Mouse (Mus musculus): ENCODE results near the gene Ocel1. TPM values are rescaled to one million over a fixed set of nuclear protein-coding genes. Genes with fewer than 3 reads are reported as not detected.

The Ocel1 gene
- polyA plus RNA-seq, 1 experiment from 2014 or later, result 8.1 TPM

DNA sequence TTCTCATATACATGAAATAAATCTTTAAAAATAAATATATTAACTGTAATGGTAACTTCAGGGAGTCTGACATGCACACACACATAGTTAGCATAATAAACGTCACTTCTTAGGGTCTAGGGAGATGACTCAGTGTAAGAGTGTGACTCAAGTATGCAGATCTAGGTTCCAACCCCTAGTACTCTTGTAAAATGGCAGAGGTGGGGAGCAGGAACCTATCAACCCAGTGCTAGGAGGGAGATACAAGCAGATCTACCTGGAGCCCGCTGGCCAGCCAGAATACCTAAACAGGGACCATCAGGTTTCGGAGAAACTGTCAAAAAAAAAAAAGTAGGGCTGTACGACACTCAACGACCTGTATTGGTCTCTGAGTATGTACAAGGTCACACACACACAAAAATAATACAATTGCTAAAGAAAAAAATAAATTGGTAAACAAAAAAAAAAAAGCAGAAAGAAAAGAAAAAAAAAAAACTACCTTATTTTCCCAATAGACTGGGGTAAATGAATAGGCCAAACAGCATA lies 325 bp upstream of the Ocel1 start:
- Histone ChIP-seq H3K4me3 (replicated peaks; ENCODE audit: low read depth, low read length) (peak overlapping the region; percentile 57), H3K27ac (peak overlapping the region; percentile 85; the same call in 1 of the 2 replicates), H3K4me2 (ENCODE audit: low read length) (peak overlapping the region; percentile 44), H3K27me3 (ENCODE audit: insufficient read depth, low read length) (no peaks in the 10 kb centered on the region), H3K36me3 (ENCODE audit: insufficient read depth, low read length) (peaks cover 33% of the 10 kb centered on the region), H3K4me1 (replicated peaks; ENCODE audit: insufficient read depth, low read length) (peaks cover 22% of the 10 kb centered on the region), H3K9me3 (replicated peaks; ENCODE audit: low read length) (no peaks in the 10 kb centered on the region), H3K9ac (ENCODE audit: low read depth, low read length) (peak overlapping the region; percentile 49)
- no peak for DNase-seq (ENCODE audit: low spot score)
- no peak for ATAC-seq (replicated peaks; ENCODE audit: low FRiP score, low read depth)
- TF ChIP-seq CTCF (IDR thresholded peaks at IDR 0.05; ENCODE audit: low read depth), result no peak
- whole genome bisulfite sequencing, result 17% methylated on average over 5 of the region's 5 CpGs

DNA sequence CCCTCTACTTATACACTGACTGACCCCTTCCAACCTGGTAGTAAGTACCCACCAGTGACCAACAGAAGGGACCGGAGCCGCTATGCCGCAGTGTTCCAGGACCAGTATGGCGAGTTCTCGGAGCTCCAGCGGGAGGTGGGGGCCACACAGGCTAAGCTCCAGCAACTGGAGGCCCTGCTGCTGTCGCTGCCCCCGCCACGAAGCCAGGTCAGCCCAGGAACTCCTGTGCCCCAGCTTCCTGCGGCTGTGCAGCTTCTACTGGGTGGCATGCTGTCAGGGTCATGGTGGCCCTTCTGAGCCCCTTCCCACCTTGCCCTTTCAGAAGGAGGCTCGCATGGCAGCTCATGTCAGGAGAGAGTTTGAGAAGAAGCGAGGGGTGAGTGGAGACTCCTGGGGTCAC lies 1.3 kb downstream of the Ocel1 start:
- H3K4me1 ChIP-seq (replicated peaks; ENCODE audit: insufficient read depth, low read length), result peaks cover 36% of the 10 kb centered on the region
- no peaks in the 10 kb centered on the region for H3K27me3 ChIP-seq (ENCODE audit: insufficient read depth, low read length)
- no peak overlapping the region for H3K4me2 ChIP-seq (ENCODE audit: low read length)
- H3K4me3 ChIP-seq (replicated peaks; ENCODE audit: low read depth, low read length), result no peak overlapping the region
- peaks cover 38% of the 10 kb centered on the region for H3K36me3 ChIP-seq (ENCODE audit: insufficient read depth, low read length)
- ATAC-seq (replicated peaks; ENCODE audit: low FRiP score, low read depth) (no peak), DNase-seq (ENCODE audit: low spot score) (no peak)
- H3K9me3 ChIP-seq (replicated peaks; ENCODE audit: low read length), result no peaks in the 10 kb centered on the region
- 88% methylated on average over 12 of the region's 12 CpGs for WGBS
- 0 out of 2 replicates have a peak overlapping the region, but pooled peaks have one; percentile 8 for H3K27ac ChIP-seq
- no peak overlapping the region for H3K9ac ChIP-seq (ENCODE audit: low read depth, low read length)
- no peak for TF ChIP-seq CTCF (IDR thresholded peaks at IDR 0.05; ENCODE audit: low read depth)

DNA sequence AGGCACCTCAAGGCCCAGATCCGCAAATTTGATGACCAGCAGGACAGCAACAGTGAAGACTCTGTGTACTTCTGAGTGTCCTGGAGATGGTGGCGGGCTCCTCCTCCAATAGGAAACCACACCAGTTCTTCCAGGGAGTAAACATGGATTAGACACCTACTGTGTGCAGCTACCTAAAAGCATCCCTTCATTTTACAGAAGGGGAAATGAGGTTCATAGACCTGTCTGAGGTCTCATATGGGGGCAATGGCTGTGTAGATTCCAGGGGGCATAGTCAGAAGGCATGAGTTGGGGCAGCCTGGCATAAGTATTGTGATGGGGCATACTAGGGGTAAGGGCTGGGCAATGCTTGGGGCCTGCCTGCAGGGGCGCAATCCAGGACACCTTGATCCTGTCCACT lies 1.9 kb downstream of the Ocel1 start:
- no peaks in the 10 kb centered on the region for H3K9me3 ChIP-seq (replicated peaks; ENCODE audit: low read length)
- H3K36me3 ChIP-seq (ENCODE audit: insufficient read depth, low read length), result peaks cover 44% of the 10 kb centered on the region
- ATAC-seq (replicated peaks; ENCODE audit: low FRiP score, low read depth) (no peak), DNase-seq (ENCODE audit: low spot score) (no peak)
- 0 out of 2 replicates have a peak, but pooled peaks have one; percentile 3 for TF ChIP-seq CTCF (IDR thresholded peaks at IDR 0.05; ENCODE audit: low read depth)
- no peak overlapping the region for H3K9ac ChIP-seq (ENCODE audit: low read depth, low read length)
- no peak overlapping the region for H3K4me3 ChIP-seq (replicated peaks; ENCODE audit: low read depth, low read length)
- WGBS, result 90% methylated on average over 3 of the region's 3 CpGs
- no peak overlapping the region for H3K4me2 ChIP-seq (ENCODE audit: low read length)
- no peaks in the 10 kb centered on the region for H3K27me3 ChIP-seq (ENCODE audit: insufficient read depth, low read length)
- peaks cover 35% of the 10 kb centered on the region for H3K4me1 ChIP-seq (replicated peaks; ENCODE audit: insufficient read depth, low read length)
- H3K27ac ChIP-seq, result no peak overlapping the region

DNA sequence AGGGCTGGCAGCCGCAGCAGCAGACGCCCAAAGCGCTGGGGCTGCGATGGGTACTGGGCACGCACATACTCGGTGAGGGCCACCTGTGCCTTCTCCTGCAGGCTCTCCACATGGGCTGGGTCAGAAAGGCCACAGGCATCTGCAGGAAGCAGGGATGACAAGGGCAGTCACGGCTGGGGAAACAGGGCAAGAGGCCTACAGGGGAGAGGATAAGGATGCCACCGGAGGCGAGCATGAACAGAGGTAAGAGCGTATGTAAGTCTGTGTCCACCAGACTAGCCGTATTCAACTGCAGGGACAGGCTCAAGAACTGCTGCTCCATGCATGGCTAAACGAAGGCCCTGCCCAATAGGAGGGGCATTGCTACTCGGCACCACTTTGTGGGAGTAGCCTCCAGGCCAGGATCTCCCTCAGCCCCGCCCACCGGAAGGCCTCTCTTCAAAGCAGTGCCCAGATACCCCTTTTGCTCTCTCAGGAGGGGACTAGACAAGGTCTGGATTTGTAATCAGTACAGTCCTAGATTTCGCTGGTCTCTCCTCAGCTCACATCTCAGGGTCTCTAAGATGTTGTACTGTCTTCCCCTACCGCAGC lies 3.6 kb downstream of the Ocel1 start:
- ATAC-seq (replicated peaks; ENCODE audit: low FRiP score, low read depth), result no peak
- no peaks in the 10 kb centered on the region for H3K9me3 ChIP-seq (replicated peaks; ENCODE audit: low read length)
- 62% methylated on average over 17 of the region's 17 CpGs for WGBS
- no peak overlapping the region for H3K9ac ChIP-seq (ENCODE audit: low read depth, low read length)
- no peak overlapping the region for H3K4me3 ChIP-seq (replicated peaks; ENCODE audit: low read depth, low read length)
- H3K27ac ChIP-seq, result no peak overlapping the region
- no peak overlapping the region for H3K4me2 ChIP-seq (ENCODE audit: low read length)
- peaks cover 40% of the 10 kb centered on the region for H3K36me3 ChIP-seq (ENCODE audit: insufficient read depth, low read length)
- no peak for TF ChIP-seq CTCF (IDR thresholded peaks at IDR 0.05; ENCODE audit: low read depth)
- no peaks in the 10 kb centered on the region for H3K27me3 ChIP-seq (ENCODE audit: insufficient read depth, low read length)
- DNase-seq (ENCODE audit: low spot score), result peak; percentile 71
- H3K4me1 ChIP-seq (replicated peaks; ENCODE audit: insufficient read depth, low read length), result peaks cover 50% of the 10 kb centered on the region

DNA sequence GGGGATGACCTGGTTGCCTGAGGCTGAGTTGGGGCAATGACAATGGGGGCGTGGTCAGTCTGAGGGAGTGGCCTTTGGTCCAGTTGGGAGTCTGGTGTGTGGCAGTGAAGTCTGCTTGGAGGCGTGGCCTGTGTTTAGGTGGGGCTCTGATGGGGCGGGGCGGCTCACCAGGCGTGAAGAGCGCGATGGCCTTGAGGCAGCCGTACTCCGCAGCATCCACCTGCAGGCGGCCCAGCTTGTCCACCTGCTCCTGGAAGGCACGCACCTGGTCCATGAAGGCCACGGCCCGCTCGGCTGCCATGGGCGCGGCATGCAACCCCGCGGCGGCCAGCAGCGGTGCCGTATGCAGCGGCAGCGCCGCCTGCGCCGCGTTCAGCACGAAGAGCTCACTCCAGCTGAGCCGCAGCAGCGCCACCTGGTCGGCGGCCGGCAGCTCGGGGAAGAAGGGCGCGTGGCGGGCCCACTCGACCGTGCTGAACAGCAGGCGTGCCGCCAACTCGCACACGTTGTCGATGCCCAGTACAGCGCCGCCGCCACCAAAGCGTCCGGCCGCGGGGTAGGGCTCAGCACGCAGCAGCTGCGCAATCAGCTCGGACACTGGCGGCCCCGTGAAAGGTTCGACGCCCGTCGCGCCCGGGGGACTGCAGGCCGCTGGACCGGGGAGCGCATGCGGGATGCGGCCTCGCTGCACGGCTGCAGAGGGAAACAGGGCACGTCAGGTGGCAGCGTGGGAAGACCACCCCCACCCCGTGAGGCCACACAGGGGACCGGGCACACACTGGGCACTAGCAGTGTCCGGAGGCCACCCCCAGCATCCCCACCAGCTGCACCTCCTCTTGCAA lies 4.7 kb downstream of the Ocel1 start:
- peak; percentile 29 for ATAC-seq (replicated peaks; ENCODE audit: low FRiP score, low read depth)
- Histone ChIP-seq H3K27me3 (ENCODE audit: insufficient read depth, low read length) (no peaks in the 10 kb centered on the region), H3K9ac (ENCODE audit: low read depth, low read length) (0 out of 2 replicates have a peak overlapping the region, but pooled peaks have one; percentile 27), H3K4me1 (replicated peaks; ENCODE audit: insufficient read depth, low read length) (peaks cover 50% of the 10 kb centered on the region), H3K4me2 (ENCODE audit: low read length) (peak overlapping the region; percentile 47), H3K9me3 (replicated peaks; ENCODE audit: low read length) (no peaks in the 10 kb centered on the region), H3K4me3 (replicated peaks; ENCODE audit: low read depth, low read length) (0 out of 2 replicates have a peak overlapping the region, but pooled peaks have one; percentile 14), H3K27ac (peak overlapping the region; percentile 54; the same call in 1 of the 2 replicates), H3K36me3 (ENCODE audit: insufficient read depth, low read length) (peaks cover 38% of the 10 kb centered on the region)
- peak; percentile 80 for DNase-seq (ENCODE audit: low spot score)
- WGBS, result 13% methylated on average over 73 of the region's 74 CpGs
- TF ChIP-seq CTCF (IDR thresholded peaks at IDR 0.05; ENCODE audit: low read depth), result peak; percentile 14; the same call in 1 of the 2 replicates

DNA sequence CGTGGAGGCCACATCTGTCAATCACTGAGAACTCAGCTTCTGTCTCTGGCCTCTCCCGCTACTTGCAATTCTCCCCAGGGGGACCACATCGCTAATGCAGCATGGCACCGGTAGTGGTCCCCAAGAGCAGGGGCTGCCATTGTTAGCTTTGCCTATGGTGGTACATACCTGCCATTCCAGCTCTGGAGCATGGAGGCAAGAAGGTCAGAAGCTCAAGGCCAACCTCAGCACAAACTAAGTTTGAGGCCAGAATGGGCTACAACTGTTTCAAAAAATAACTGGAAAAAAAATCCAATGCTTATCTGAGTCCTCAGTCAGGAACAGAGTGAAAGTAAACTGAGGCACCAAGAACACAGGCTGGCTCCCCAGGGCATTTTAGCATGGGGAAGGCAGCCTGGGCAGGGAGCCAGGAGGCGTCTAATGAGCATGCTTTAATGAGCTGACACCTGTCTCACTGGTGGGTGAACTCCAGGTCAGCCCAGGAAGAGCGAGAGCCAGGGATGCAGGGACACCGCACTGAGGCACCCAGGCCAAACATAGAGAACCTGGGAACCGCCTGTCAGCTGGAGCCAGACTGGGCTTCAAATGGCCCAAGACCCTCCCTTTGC lies 5.4 kb downstream of the Ocel1 start:
- Histone ChIP-seq H3K4me3 (replicated peaks; ENCODE audit: low read depth, low read length) (no peak overlapping the region), H3K4me2 (ENCODE audit: low read length) (peak overlapping the region; percentile 47), H3K9me3 (replicated peaks; ENCODE audit: low read length) (no peaks in the 10 kb centered on the region), H3K36me3 (ENCODE audit: insufficient read depth, low read length) (peaks cover 38% of the 10 kb centered on the region), H3K4me1 (replicated peaks; ENCODE audit: insufficient read depth, low read length) (peaks cover 49% of the 10 kb centered on the region), H3K27me3 (ENCODE audit: insufficient read depth, low read length) (no peaks in the 10 kb centered on the region), H3K9ac (ENCODE audit: low read depth, low read length) (no peak overlapping the region), H3K27ac (0 out of 2 replicates have a peak overlapping the region, but pooled peaks have one; percentile 54)
- no peak for TF ChIP-seq CTCF (IDR thresholded peaks at IDR 0.05; ENCODE audit: low read depth)
- DNase-seq (ENCODE audit: low spot score) (no peak), ATAC-seq (replicated peaks; ENCODE audit: low FRiP score, low read depth) (no peak)
- 47% methylated on average over 8 of the region's 8 CpGs for WGBS

Data from kidney, postnatal 0 days (tissue).